Mouse (Mus musculus) heart, embryonic 15.5 days (tissue): ENCODE measurements at regions not wholly inside any gene's neighbourhood (a gene's known extent, or its start where the extent isn't known, plus 50 kb on each side); places are given as distances from the start of the nearest gene placed in this dataset.

ENCODE experiments used
- ATAC-seq: fragments of 200-750 bp; cut with Nextera tagmentation; replicated peaks from 2 replicates; pipeline ENCODE4 v1.8.0; 2017; ENCODE audit warnings: low read depth, moderate TSS enrichment; ENCODE audit not compliant: insufficient number of reproducible peaks, insufficient read depth, low FRiP score
- H3K27ac ChIP-seq: fragments of 300-500 bp; sonication (generic); 2 replicates; pipeline ENCODE4 v1.5.1; 2015; ENCODE audit warnings: mild to moderate bottlenecking, inconsistent platforms
- H3K27me3 ChIP-seq: fragments of 300-500 bp; sonication (generic); 2 replicates; pipeline ENCODE4 v1.6.1; 2015; ENCODE audit warnings: inconsistent platforms
- H3K36me3 ChIP-seq: fragments of 300-500 bp; sonication (generic); 2 replicates; pipeline ENCODE4 v1.6.1; 2015; ENCODE audit warnings: mild to moderate bottlenecking, inconsistent platforms
- H3K4me1 ChIP-seq: fragments of 300-500 bp; sonication (generic); replicated peaks from 2 replicates; pipeline ENCODE4 v1.6.1; 2015; ENCODE audit warnings: inconsistent platforms
- H3K4me2 ChIP-seq: fragments of 300-500 bp; sonication (generic); 2 replicates; pipeline ENCODE4 v1.6.1; 2015; ENCODE audit warnings: inconsistent platforms, mild to moderate bottlenecking, moderate library complexity
- H3K4me3 ChIP-seq: fragments of 300-500 bp; sonication (generic); 2 replicates; pipeline ENCODE4 v1.5.1; 2015; ENCODE audit warnings: mild to moderate bottlenecking, inconsistent platforms
- H3K9ac ChIP-seq: fragments of 300-500 bp; sonication (generic); 2 replicates; pipeline ENCODE4 v1.6.1; 2015; ENCODE audit warnings: mild to moderate bottlenecking, inconsistent platforms
- H3K9me3 ChIP-seq: fragments of 300-500 bp; sonication (generic); replicated peaks from 2 replicates; pipeline ENCODE4 v1.6.1; 2016; ENCODE audit warnings: inconsistent platforms
- WGBS: fragments of 180-500 bp; shearing (Covaris S2); methylation state at CpG from one replicate; pipeline ENCODE4 v1.1.7; 2015; ENCODE audit warnings: mixed read lengths; 5-methylcytosine and 5-hydroxymethylcytosine counted together

DNA sequence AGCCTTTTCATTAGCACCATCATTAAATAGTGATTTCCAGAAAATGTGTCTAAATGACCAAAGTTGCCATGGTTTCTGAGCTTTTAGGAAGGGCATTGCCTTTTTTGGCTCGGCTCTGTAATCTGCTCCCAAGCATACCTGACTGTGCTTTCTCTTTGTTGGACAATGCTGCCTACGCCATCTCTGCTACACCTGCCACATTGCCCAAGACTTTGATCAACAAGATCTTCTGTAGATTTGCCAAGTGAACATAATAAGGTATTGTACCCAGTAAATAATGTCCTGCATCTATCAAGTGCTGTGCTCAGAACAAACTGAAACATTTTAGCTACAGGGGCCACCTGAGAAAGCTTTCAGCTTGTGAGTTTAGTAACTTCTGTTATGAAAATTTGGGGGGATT, 114.6 kb upstream of the Acsl4 start:
- Histone ChIP-seq H3K9ac (no peak overlapping the region), H3K4me2 (no peak overlapping the region), H3K4me3 (no peak overlapping the region), H3K36me3 (no peaks in the 10 kb centered on the region), H3K9me3 (no peaks in the 10 kb centered on the region), H3K27me3 (no peaks in the 10 kb centered on the region), H3K4me1 (no peaks in the 10 kb centered on the region), H3K27ac (no peak overlapping the region)
- WGBS, result 71% methylated on average over 2 of the region's 2 CpGs
- no peak for ATAC-seq

DNA sequence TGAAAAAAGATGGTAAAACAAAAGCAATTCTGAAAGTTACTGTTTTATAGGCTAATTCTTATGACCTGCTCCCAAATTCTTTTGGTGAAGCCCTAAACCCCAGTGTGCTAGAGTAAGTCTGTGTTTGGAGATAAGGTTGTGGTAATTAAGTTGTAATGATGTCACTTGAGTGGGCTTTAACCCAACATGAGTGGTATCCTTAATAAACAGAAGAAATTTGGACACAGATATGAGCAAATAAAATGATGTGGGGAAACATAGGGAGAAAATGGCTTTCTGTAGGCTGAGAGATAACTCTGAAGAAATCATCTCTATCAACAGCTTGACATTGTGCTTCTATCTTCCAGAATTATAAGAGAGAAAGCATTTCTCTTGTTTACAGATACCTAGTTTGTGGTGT, 117.1 kb upstream of the Acsl4 start:
- no peaks in the 10 kb centered on the region for H3K4me1 ChIP-seq
- no peak overlapping the region for H3K9ac ChIP-seq
- H3K9me3 ChIP-seq, result no peaks in the 10 kb centered on the region
- H3K27me3 ChIP-seq, result no peaks in the 10 kb centered on the region
- no peak overlapping the region for H3K4me3 ChIP-seq
- ATAC-seq, result no peak
- H3K4me2 ChIP-seq, result no peak overlapping the region
- no peaks in the 10 kb centered on the region for H3K36me3 ChIP-seq
- no peak overlapping the region for H3K27ac ChIP-seq

DNA sequence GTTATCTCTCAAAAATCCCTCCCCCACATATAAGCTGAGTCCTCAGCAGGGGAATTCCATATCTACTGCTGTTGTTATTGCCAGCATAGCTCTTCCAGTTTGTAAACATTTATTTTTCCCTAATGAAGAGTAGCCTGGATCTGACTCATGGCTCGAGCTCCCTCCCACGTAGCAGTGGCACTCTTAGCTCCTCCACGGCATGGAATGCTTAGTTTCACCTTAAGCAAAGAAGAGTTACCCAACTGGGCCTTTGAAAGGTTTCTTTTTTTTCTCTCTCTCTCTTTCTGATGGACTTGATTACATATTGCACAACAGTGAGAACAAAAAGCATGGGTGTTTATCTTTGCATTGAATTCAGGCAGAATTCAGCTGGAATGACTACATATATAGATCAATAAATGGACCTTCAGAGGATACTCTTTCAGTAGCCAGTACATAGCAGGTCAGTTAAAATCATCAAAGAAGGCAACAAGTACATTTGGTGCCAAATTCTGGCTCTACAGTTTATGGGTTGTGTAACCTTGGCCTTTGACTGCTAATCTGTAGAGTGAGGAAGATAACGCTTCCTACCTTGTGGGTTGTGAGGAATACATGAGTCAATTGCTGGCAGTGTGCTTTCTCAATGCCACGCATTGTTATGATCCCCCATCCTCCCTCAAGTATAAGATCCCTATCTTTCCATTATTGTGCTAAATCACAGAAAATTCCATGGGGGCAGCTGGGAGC, 126.2 kb upstream of the Acsl4 start:
- Histone ChIP-seq H3K4me2 (no peak overlapping the region), H3K9ac (no peak overlapping the region), H3K36me3 (no peaks in the 10 kb centered on the region), H3K27ac (no peak overlapping the region), H3K27me3 (no peaks in the 10 kb centered on the region), H3K4me3 (no peak overlapping the region), H3K9me3 (no peaks in the 10 kb centered on the region), H3K4me1 (no peaks in the 10 kb centered on the region)
- WGBS, result 67% methylated on average over 5 of the region's 5 CpGs
- ATAC-seq, result no peak

DNA sequence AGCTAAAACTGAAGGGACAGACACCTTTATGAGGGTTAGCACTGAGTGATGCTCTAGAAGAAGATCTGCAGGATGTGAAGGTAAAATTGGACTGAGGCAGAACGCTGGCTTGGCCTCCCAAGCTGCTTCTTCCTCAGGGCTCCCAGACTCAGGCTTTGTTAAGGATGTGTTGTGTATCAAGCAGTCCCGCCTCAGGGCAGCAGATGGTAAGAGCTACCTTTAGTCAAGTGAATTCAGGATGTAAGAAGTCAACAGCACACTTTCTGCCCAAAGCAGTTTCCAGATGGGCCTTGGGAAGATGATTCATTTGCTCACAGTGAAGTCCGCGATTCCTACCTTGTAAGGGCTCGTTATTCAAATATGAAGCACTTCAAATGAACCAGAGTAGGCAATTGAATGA, 126.9 kb upstream of the Acsl4 start:
- H3K9ac ChIP-seq, result no peak overlapping the region
- 80% methylated on average over 5 of the region's 5 CpGs for WGBS
- ATAC-seq, result no peak

DNA sequence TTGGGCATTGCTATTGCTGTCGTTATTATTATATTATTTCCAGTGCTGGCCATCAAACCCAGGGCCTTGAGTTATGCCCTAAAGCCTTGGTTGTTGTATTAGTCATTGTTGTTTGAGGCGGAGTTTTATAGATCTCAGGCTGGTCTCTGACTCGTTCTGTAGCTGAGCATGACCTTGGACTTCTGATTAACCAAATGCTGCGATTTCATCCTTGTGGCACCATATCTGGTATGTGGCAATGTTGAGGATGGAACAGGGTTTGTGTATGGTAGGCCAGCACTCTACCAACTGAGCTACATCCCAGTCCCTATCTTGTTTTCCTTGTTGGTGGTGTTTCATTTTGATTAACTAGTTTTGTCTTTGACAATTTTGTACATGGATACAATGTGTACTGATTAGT, 130.7 kb upstream of the Acsl4 start:
- H3K27me3 ChIP-seq, result no peaks in the 10 kb centered on the region
- H3K4me3 ChIP-seq, result no peak overlapping the region
- no peaks in the 10 kb centered on the region for H3K36me3 ChIP-seq
- ATAC-seq, result no peak
- no peaks in the 10 kb centered on the region for H3K4me1 ChIP-seq
- 74% methylated on average over 4 of the region's 4 CpGs for WGBS
- H3K27ac ChIP-seq, result no peak overlapping the region
- no peak overlapping the region for H3K9ac ChIP-seq
- H3K4me2 ChIP-seq, result no peak overlapping the region
- H3K9me3 ChIP-seq, result no peaks in the 10 kb centered on the region

More for the DNA sequence above, 126.9 kb upstream of the Acsl4 start:
- no peaks in the 10 kb centered on the region for H3K27me3 ChIP-seq
- H3K4me2 ChIP-seq, result no peak overlapping the region
- H3K4me1 ChIP-seq, result no peaks in the 10 kb centered on the region
- H3K27ac ChIP-seq, result no peak overlapping the region
- H3K36me3 ChIP-seq, result no peaks in the 10 kb centered on the region
- no peak overlapping the region for H3K4me3 ChIP-seq
- H3K9me3 ChIP-seq, result no peaks in the 10 kb centered on the region

DNA sequence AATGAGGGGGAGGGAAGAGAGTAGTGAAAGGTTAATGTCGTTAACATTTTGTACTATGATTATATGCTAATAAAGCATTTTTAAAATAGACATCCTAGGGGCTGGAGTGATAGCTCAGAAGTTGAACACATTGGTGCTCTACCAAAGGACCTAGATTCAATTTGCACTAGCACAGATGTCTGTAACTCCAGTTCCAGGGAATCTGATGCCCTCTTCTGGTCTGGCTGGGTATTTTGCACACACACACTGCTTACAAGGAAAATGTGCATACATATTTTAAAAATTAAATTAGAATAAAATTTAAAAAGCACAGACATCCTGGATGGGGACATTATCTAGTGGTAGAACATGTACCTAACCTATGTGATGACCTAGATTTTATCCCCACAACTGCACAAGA, 136.6 kb upstream of the Acsl4 start:
- H3K4me1 ChIP-seq, result no peaks in the 10 kb centered on the region
- H3K27me3 ChIP-seq, result no peaks in the 10 kb centered on the region
- no peaks in the 10 kb centered on the region for H3K36me3 ChIP-seq
- no peak overlapping the region for H3K9ac ChIP-seq
- H3K9me3 ChIP-seq, result no peaks in the 10 kb centered on the region
- H3K27ac ChIP-seq, result no peak overlapping the region
- WGBS, result 24% methylated on average over 1 of the region's 1 CpGs
- no peak for ATAC-seq
- H3K4me2 ChIP-seq, result no peak overlapping the region
- H3K4me3 ChIP-seq, result no peak overlapping the region

DNA sequence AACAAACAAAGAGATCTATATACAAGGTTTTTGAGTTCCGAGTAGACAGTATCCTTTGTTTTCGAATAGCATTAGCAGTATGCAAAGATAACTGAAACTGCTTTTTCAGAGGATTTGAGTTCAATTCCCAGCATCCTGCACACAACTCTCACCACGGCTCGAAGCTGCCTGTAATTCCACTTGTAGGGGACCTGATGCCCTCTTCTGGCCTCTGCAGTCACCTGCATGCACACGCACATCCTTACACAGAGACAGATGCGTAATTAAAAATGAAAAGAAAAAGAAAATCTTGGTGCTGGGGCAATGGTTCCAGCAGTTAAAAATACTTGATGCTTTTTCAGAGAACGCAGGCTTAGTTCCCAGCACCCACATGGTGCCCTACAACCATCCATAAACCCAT, 139.6 kb upstream of the Acsl4 start:
- no peaks in the 10 kb centered on the region for H3K36me3 ChIP-seq
- H3K27ac ChIP-seq, result no peak overlapping the region
- H3K9me3 ChIP-seq, result no peaks in the 10 kb centered on the region
- no peak overlapping the region for H3K4me3 ChIP-seq
- no peaks in the 10 kb centered on the region for H3K4me1 ChIP-seq
- 52% methylated on average over 7 of the region's 7 CpGs for WGBS
- H3K9ac ChIP-seq, result no peak overlapping the region
- H3K27me3 ChIP-seq, result no peaks in the 10 kb centered on the region
- no peak for ATAC-seq
- no peak overlapping the region for H3K4me2 ChIP-seq

DNA sequence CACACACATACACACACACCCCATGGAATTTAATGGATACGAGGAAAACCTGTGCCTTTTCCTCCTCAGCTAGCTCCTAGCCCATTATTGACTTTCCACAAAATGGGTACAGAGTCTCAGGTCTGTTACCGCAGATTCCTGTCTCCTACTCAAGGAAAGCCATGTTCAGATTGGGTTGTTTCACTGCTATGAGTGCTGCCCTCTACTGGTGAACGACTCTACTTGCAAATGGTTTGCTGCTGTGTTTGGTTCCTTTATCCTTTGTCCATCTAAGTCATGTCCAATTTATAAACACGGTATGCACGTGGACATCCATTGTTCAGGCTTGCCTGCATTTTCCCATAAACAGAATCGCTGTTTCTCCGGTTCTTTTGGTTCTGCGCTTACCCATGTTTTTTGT, 144.4 kb upstream of the Acsl4 start:
- 30% methylated on average over 8 of the region's 8 CpGs for WGBS
- Histone ChIP-seq H3K36me3 (no peaks in the 10 kb centered on the region), H3K4me1 (no peaks in the 10 kb centered on the region), H3K4me3 (no peak overlapping the region), H3K4me2 (no peak overlapping the region), H3K27ac (no peak overlapping the region), H3K9me3 (no peaks in the 10 kb centered on the region), H3K9ac (no peak overlapping the region), H3K27me3 (no peaks in the 10 kb centered on the region)
- no peak for ATAC-seq

DNA sequence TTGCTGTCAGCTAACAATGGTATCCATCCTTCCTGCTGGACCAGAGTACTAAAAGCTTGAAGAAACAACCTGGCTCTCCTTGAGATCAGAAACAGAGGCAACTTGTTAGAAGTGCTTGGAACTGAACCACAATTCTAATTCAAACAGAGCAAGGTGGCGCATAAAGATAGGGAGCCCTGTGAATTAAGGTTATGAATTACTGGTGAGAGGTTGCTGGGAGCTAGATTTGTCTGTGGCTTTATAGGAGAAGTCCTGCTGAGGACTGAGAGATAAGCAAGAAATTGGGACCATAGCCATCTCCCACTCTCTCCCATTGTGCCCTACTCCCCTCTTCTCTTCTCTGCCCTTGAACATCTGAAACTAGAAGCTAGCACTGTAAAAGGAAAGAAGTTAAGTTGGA, 145.2 kb upstream of the Acsl4 start:
- no peaks in the 10 kb centered on the region for H3K36me3 ChIP-seq
- H3K4me3 ChIP-seq, result no peak overlapping the region
- no peak overlapping the region for H3K4me2 ChIP-seq
- no peak overlapping the region for H3K9ac ChIP-seq
- H3K27ac ChIP-seq, result no peak overlapping the region
- no peaks in the 10 kb centered on the region for H3K27me3 ChIP-seq
- H3K4me1 ChIP-seq, result no peaks in the 10 kb centered on the region
- no peak for ATAC-seq
- no peaks in the 10 kb centered on the region for H3K9me3 ChIP-seq
- WGBS, result 89% methylated on average over 1 of the region's 1 CpGs

DNA sequence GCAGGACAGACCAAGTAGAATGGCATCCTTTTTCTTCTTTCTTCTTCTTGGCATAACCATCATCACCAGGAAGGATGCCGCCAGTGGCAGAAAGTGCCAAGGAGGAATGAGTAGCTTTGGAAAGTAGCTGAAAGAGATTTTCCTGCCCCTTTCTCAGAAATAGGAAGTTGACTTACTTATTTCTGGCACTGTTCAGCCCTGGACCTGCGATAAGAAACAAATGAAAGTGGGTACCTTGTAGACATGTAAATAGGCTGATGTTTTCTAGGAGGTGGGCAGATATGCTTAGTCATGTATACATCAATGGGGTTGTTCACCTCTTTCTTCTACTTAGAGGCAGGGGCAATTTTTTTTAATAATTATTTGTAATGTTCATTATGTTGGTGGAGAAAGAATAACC, 145.3 kb upstream of the Tmem164 start:
- Histone ChIP-seq H3K9me3 (no peaks in the 10 kb centered on the region), H3K36me3 (no peaks in the 10 kb centered on the region), H3K9ac (no peak overlapping the region), H3K27ac (no peak overlapping the region), H3K4me1 (no peaks in the 10 kb centered on the region), H3K4me2 (no peak overlapping the region), H3K27me3 (no peaks in the 10 kb centered on the region), H3K4me3 (no peak overlapping the region)
- no peak for ATAC-seq
- WGBS, result 72% methylated on average over 2 of the region's 2 CpGs

DNA sequence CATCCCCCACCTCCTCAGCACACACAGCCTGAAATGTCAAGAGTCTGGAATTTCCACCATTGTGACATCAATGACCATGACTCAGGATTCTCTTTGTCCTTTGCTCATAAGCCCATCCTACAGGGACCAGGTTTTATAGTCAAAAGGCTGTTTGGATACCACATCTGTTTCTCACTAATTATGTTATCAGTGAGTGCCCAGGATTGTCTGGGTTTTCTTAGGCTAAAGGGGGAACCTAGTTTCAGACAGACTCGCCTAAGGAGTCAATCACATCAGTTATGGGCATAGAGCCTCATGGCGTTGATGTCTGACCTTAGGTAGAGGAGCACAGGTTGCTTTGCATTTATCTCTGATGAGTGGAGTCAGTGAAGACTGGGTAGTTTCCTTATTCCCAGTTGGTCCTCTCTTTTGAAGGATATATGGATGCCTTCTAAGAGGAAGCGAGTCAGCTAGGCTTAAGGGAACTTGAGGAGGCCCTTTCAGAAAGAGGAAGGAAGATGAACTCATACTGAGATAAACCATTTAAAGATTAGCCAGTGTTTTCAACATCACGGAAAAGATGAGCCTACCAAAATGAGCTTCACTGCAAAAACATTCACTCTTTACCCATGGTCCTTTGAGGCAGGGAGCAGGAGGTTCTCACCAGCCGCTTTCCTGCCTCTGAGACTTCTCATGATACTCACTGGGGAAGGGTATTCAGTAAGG, 143.8 kb upstream of the Tmem164 start:
- H3K27me3 ChIP-seq, result no peaks in the 10 kb centered on the region
- no peak overlapping the region for H3K4me3 ChIP-seq
- H3K36me3 ChIP-seq, result no peaks in the 10 kb centered on the region
- H3K9me3 ChIP-seq, result no peaks in the 10 kb centered on the region
- 76% methylated on average over 5 of the region's 5 CpGs for WGBS
- H3K27ac ChIP-seq, result no peak overlapping the region
- ATAC-seq, result no peak
- H3K4me2 ChIP-seq, result no peak overlapping the region
- H3K4me1 ChIP-seq, result no peaks in the 10 kb centered on the region
- no peak overlapping the region for H3K9ac ChIP-seq

DNA sequence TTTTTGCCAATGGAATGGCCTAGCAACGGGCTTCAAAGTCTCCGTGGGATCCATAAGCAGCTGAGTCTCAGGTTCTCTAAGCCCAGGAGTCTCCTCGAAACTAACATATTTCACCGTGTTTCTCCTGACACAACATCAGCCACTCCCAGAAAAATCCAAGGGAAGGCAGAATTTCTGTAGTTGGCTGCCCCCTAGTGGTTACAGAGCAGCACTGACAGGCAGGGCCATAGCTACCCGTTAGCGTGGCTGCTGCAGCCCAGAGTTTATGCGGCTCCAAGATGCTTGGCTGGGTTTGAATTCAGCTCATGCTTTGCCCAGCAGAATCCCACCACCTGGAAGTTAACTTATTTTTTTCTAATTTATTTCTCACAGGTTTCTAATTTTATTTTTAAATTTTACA, 140.9 kb upstream of the Tmem164 start:
- 9% methylated on average over 7 of the region's 7 CpGs for WGBS
- peak overlapping the region; percentile 33; the same call in 1 of the 2 replicates for H3K4me2 ChIP-seq
- H3K9ac ChIP-seq, result no peak overlapping the region
- no peaks in the 10 kb centered on the region for H3K9me3 ChIP-seq
- no peak; the same call in 1 of the 2 replicates for ATAC-seq
- no peaks in the 10 kb centered on the region for H3K36me3 ChIP-seq
- no peaks in the 10 kb centered on the region for H3K4me1 ChIP-seq
- no peak overlapping the region for H3K27ac ChIP-seq
- H3K4me3 ChIP-seq, result no peak overlapping the region
- H3K27me3 ChIP-seq, result no peaks in the 10 kb centered on the region
